Mouse (Mus musculus): ENCODE measurements at regions not wholly inside any gene's neighbourhood (a gene's known extent, or its start where the extent isn't known, plus 50 kb on each side); places are given as distances from the start of the nearest gene placed in this dataset.

GRCm38 (mm10) chr9:68239551-68239950 lies 399.4 kb downstream of the Vps13c start:
- H3K4me3 ChIP-seq (ENCODE audit: insufficient read depth, low read length), result no peak overlapping the region
- no peak for TF ChIP-seq POLR2A (IDR thresholded peaks at IDR 0.05; ENCODE audit: low read depth, low read length)
- no peak for TF ChIP-seq CTCF (IDR thresholded peaks at IDR 0.05; ENCODE audit: borderline replicate concordance, insufficient read depth, low read length)
- no peak overlapping the region for H3K27ac ChIP-seq (ENCODE audit: insufficient read depth, low read length)
- no peaks in the 10 kb centered on the region for H3K4me1 ChIP-seq (ENCODE audit: control insufficient read depth, insufficient read depth, low read length)

GRCm38 (mm10) chr9:68250011-68250410 lies 403.6 kb upstream of the Rora start:
- no peak overlapping the region for H3K4me3 ChIP-seq (ENCODE audit: insufficient read depth, low read length)
- no peak for TF ChIP-seq POLR2A (IDR thresholded peaks at IDR 0.05; ENCODE audit: low read depth, low read length)
- TF ChIP-seq CTCF (IDR thresholded peaks at IDR 0.05; ENCODE audit: borderline replicate concordance, insufficient read depth, low read length), result no peak
- H3K27ac ChIP-seq (ENCODE audit: insufficient read depth, low read length), result no peak overlapping the region
- H3K4me1 ChIP-seq (ENCODE audit: control insufficient read depth, insufficient read depth, low read length), result no peaks in the 10 kb centered on the region; the same call in 1 of the 2 replicates

- no peak for TF ChIP-seq POLR2A (IDR thresholded peaks at IDR 0.05; ENCODE audit: low read depth, low read length)
- TF ChIP-seq CTCF (IDR thresholded peaks at IDR 0.05; ENCODE audit: borderline replicate concordance, insufficient read depth, low read length), result no peak
- Histone ChIP-seq H3K4me1 (ENCODE audit: control insufficient read depth, insufficient read depth, low read length) (no peaks in the 10 kb centered on the region; the same call in 1 of the 2 replicates), H3K27ac (ENCODE audit: insufficient read depth, low read length) (no peak overlapping the region), H3K4me3 (ENCODE audit: insufficient read depth, low read length) (no peak overlapping the region)
Measured at GRCm38 (mm10) chr9:68254218-68254617, 399.4 kb upstream of the Rora start.

GRCm38 (mm10) chr9:68268551-68268950 lies 385.0 kb upstream of the Rora start:
- no peak overlapping the region for H3K27ac ChIP-seq (ENCODE audit: insufficient read depth, low read length)
- H3K4me1 ChIP-seq (ENCODE audit: control insufficient read depth, insufficient read depth, low read length), result no peaks in the 10 kb centered on the region
- no peak for TF ChIP-seq POLR2A (IDR thresholded peaks at IDR 0.05; ENCODE audit: low read depth, low read length)
- TF ChIP-seq CTCF (IDR thresholded peaks at IDR 0.05; ENCODE audit: borderline replicate concordance, insufficient read depth, low read length), result no peak
- H3K4me3 ChIP-seq (ENCODE audit: insufficient read depth, low read length), result no peak overlapping the region

GRCm38 (mm10) chr9:68302232-68302925 lies 351.2 kb upstream of the Rora start:
- no peaks in the 10 kb centered on the region for H3K4me1 ChIP-seq (ENCODE audit: control insufficient read depth, insufficient read depth, low read length)
- TF ChIP-seq POLR2A (IDR thresholded peaks at IDR 0.05; ENCODE audit: low read depth, low read length) (no peak), CTCF (IDR thresholded peaks at IDR 0.05; ENCODE audit: borderline replicate concordance, insufficient read depth, low read length) (no peak)
- H3K4me3 ChIP-seq (ENCODE audit: insufficient read depth, low read length), result no peak overlapping the region
- H3K27ac ChIP-seq (ENCODE audit: insufficient read depth, low read length), result peak overlapping the region; percentile 53

- no peak for TF ChIP-seq CTCF (IDR thresholded peaks at IDR 0.05; ENCODE audit: borderline replicate concordance, insufficient read depth, low read length)
- no peak for TF ChIP-seq POLR2A (IDR thresholded peaks at IDR 0.05; ENCODE audit: low read depth, low read length)
- Histone ChIP-seq H3K4me1 (ENCODE audit: control insufficient read depth, insufficient read depth, low read length) (no peaks in the 10 kb centered on the region), H3K4me3 (ENCODE audit: insufficient read depth, low read length) (no peak overlapping the region), H3K27ac (ENCODE audit: insufficient read depth, low read length) (no peak overlapping the region)
Measured at GRCm38 (mm10) chr9:68330721-68331120, 322.9 kb upstream of the Rora start.

- H3K27ac ChIP-seq (ENCODE audit: insufficient read depth, low read length), result no peak overlapping the region
- no peak overlapping the region for H3K4me3 ChIP-seq (ENCODE audit: insufficient read depth, low read length)
- no peaks in the 10 kb centered on the region for H3K4me1 ChIP-seq (ENCODE audit: control insufficient read depth, insufficient read depth, low read length)
- TF ChIP-seq CTCF (IDR thresholded peaks at IDR 0.05; ENCODE audit: borderline replicate concordance, insufficient read depth, low read length), result no peak
- TF ChIP-seq POLR2A (IDR thresholded peaks at IDR 0.05; ENCODE audit: low read depth, low read length), result no peak
Measured at GRCm38 (mm10) chr9:68340921-68341320, 312.7 kb upstream of the Rora start.

GRCm38 (mm10) chr9:68341511-68341910 lies 312.1 kb upstream of the Rora start:
- H3K4me3 ChIP-seq (ENCODE audit: insufficient read depth, low read length), result no peak overlapping the region
- no peak for TF ChIP-seq POLR2A (IDR thresholded peaks at IDR 0.05; ENCODE audit: low read depth, low read length)
- H3K4me1 ChIP-seq (ENCODE audit: control insufficient read depth, insufficient read depth, low read length), result no peaks in the 10 kb centered on the region
- no peak overlapping the region for H3K27ac ChIP-seq (ENCODE audit: insufficient read depth, low read length)

GRCm38 (mm10) chr9:68347426-68347825 lies 306.2 kb upstream of the Rora start:
- H3K27ac ChIP-seq (ENCODE audit: insufficient read depth, low read length), result peak overlapping the region; percentile 78
- TF ChIP-seq POLR2A (IDR thresholded peaks at IDR 0.05; ENCODE audit: low read depth, low read length), result no peak
- TF ChIP-seq CTCF (IDR thresholded peaks at IDR 0.05; ENCODE audit: borderline replicate concordance, insufficient read depth, low read length), result no peak

GRCm38 (mm10) chr9:68351466-68351865 lies 302.1 kb upstream of the Rora start:
- no peak overlapping the region for H3K27ac ChIP-seq (ENCODE audit: insufficient read depth, low read length)
- TF ChIP-seq CTCF (IDR thresholded peaks at IDR 0.05; ENCODE audit: borderline replicate concordance, insufficient read depth, low read length), result no peak
- TF ChIP-seq POLR2A (IDR thresholded peaks at IDR 0.05; ENCODE audit: low read depth, low read length), result no peak
- peaks cover 7% of the 10 kb centered on the region for H3K4me1 ChIP-seq (ENCODE audit: control insufficient read depth, insufficient read depth, low read length)
- no peak overlapping the region for H3K4me3 ChIP-seq (ENCODE audit: insufficient read depth, low read length)

More at GRCm38 (mm10) chr9:68347426-68347825, 306.2 kb upstream of the Rora start:
- Histone ChIP-seq H3K4me1 (ENCODE audit: control insufficient read depth, insufficient read depth, low read length) (peaks cover 7% of the 10 kb centered on the region), H3K4me3 (ENCODE audit: insufficient read depth, low read length) (no peak overlapping the region)

Measured in embryonic fibroblast, embryonic 13.5 days (primary cell).